Mouse (Mus musculus): ENCODE data around the gene Timp4. TPM values are rescaled to one million over a fixed set of nuclear protein-coding genes. Genes with fewer than 3 reads are reported as not detected.

The Timp4 gene
- total RNA-seq, 2 experiments from 2014 or later, result 1.4 to 2.7 TPM

- no peak for DNase-seq (ENCODE audit: low spot score in 2 of 2)
Measured at GRCm38 (mm10) chr6:115203029-115203428, 49.0 kb downstream of the Timp4 start.

DNA sequence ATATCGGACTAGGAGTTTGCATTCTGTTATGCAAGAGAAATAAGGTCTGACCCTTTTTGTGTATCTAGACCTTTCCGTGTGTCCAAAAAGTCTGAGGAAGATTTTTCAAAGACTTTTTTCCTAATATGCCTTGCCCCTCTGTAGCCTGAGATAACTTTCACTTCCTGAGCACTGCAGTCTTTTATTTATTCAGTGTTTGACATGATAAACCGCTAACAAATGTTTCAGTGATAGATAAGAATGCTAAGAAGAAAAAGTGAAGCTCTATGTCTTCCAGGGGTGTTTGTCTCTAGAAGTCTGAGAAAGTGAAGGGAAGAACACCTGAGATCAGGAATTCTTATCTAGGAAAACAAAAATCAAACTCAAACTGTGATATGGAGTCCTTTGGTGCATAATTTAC lies 51.3 kb downstream of the Timp4 start:
- no peak for DNase-seq (ENCODE audit: low spot score in 2 of 2)

Other genes starting within 250 kb of the Timp4 start
- 10 to 100 TPM; 20.2 to 22.2 TPM for gene Tamm41, start 214.3 kb downstream of the Timp4 start, total RNA-seq (2021)
- 1 to 10 TPM; 2.6 to 3.4 TPM for gene Syn2, start 117.3 kb downstream of the Timp4 start, total RNA-seq (2021)
- gene Gm17482, start 24.9 kb downstream of the Timp4 start, total RNA-seq (2021), result not detected
- 10 to 100 TPM in 1 of 2 experiments, 1 to 10 TPM in 1; 8.7 to 13.8 TPM for gene Pparg, start 108.7 kb upstream of the Timp4 start, total RNA-seq (2021)